Mouse (Mus musculus) embryo, embryonic 11 days (tissue): Measurements from ENCODE around the gene Ccnl2.

Experiments used
- DNase-seq: peaks from one replicate; pipeline ENCODE4 v3.0.0-alpha.2; 2015

Gene Ccnl2

DNA sequence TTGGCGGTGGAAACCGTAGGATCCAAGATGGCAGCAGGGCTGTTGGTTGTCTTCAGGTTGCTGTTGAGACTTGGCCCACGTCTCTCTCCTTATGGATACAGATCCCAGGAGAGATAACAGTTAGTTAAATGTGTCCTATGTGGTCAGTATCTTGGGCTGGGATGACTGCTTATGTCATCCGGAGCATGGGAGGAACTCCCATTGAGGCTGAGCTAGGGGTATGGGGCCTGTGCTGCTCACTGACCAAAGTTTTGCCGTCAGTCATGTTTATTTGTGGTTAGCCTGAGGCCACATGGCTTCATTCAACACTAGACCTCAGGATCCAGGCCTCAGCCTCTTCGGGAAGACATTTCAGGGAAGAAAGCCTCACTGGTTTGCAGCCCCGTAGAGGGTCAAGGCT, 59.1 kb downstream of the Ccnl2 start:
- no peak for DNase-seq
